Mouse (Mus musculus): ENCODE data around the gene Csnk1d. TPM values are rescaled to one million over a fixed set of nuclear protein-coding genes. Genes with fewer than 3 reads are reported as not detected.

Gene Csnk1d
- 135 and 138 TPM in 2 replicates for polyA plus RNA-seq (2015; fragmentation: Nextera tagmentation; extraction: Ambion mirVana)

DNA sequence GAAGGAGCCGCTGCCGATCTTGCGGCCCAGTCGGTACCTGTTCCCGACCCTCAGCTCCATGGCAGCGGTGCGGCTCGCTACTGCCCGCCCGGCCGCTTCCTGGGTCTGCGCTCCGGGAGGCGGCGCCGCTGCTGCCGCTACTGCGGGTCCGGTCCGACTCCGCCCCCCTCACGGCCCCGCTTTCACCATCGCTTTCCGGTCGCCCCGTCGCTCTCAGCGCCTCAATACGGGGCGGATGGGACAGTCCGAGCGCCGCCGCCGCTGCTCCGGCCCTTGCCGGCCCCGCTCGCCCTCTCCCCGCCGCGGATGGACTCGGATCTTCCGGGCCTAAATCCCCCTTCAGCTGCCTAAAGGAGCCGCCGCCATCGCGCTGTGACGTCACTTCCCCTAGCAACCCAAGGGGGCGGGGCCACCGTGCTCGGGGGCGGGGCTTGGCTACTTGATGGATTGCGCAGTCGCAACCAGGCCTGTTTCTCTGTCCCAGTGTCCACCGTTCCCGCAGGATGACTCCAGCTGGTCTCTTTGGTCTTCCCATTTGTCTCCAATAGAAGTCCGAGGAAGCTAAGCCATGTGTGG, at the start of gene Csnk1d:
Gene Csnk1d (minus strand): TSS at position 380 of the 576 bp plus-strand sequence.
- Histone ChIP-seq H3K9ac (peak within 1 kb of the TSS; percentile 100), H3K9me3 (no peaks in the 10 kb centered on the region), H3K4me3 (peak within 1 kb of the TSS; percentile 98), H3K36me3 (peaks cover 5% of the 10 kb centered on the region), H3K27ac (replicated peaks) (peak within 1 kb of the TSS; percentile 97), H3K27me3 (no peaks in the 10 kb centered on the region), H3K4me1 (replicated peaks) (peaks cover 61% of the 10 kb centered on the region), H3K4me2 (peak within 1 kb of the TSS; percentile 95)
- under 1% methylated on average over 58 of the region's 59 CpGs for WGBS
- ATAC-seq (ENCODE audit: low read depth), result peak; percentile 87

DNA sequence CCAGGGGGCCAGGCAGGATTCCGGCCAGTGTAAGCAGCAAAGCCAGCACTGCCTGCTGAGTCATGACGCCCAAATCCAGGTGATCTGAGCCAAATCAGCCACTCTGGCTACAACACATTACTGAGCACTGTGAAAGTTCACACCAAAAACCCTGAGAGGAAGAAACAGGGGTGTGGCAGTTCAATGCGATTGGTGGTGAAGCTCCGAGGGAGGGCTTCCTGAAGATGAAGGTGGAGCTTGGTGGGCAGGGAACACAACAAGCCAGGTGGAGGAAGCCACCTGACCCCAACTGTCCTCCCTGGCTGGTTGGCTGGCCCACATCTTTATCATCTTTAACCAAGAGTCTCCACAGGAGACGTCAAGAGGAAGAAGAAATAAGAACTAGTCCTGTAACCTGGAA, 48.2 kb upstream of the Csnk1d start, which contains the start of gene Cd7:
Gene Cd7 (minus strand): TSS at position 117 of the 400 bp plus-strand sequence.
- Histone ChIP-seq H3K9ac (no peak within 1 kb of the TSS), H3K36me3 (no peaks in the 10 kb centered on the region), H3K4me3 (no peak within 1 kb of the TSS), H3K9me3 (no peaks in the 10 kb centered on the region), H3K4me1 (replicated peaks) (no peaks in the 10 kb centered on the region), H3K4me2 (no peak within 1 kb of the TSS), H3K27ac (replicated peaks) (no peak within 1 kb of the TSS), H3K27me3 (no peaks in the 10 kb centered on the region)
- WGBS, result 78% methylated on average over 5 of the region's 5 CpGs
- no peak for ATAC-seq (ENCODE audit: low read depth)

DNA sequence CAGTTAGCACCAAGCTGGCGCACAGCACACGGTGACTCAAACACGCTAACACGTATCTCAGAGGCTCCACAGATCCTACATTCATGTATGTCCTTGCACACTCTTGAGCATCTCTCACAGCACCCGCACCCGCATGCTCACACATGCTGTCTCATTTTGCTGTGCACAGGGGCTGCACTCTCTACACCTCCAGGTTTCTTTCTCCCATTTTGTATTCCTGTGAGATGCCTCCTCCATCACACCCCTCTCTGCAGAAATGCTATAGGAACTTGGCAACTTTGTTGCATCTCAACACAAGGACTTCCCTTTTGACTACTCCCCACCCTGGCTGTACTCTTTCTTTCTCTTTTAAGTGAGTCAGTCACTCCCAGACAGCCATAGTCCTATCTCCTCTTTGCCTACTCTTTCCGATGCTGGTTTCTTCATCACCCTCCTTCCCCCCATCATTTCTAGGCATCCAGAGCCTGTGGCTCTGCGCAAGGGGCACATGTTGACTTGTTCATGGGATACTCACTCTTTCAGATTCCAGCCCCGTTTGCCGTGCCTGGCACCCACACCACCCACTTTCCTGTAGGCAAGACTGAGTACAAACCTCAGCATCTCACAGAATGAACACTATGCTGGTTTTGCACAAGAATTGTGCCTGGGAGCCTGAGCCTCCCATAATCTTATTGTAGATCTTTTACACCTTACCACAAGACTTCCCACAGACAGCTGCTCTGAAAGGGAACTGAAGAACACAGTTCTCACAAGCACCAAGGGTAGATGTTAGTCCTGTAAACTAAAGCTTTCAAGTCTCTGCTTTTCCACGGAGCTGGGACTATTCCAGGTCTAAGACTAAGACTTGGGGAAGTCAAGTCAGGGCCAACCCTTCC, 47.5 kb upstream of the Csnk1d start:
- H3K4me3 ChIP-seq, result no peak overlapping the region
- H3K36me3 ChIP-seq, result no peaks in the 10 kb centered on the region
- no peak overlapping the region for H3K9ac ChIP-seq
- H3K9me3 ChIP-seq, result no peaks in the 10 kb centered on the region
- H3K4me2 ChIP-seq, result no peak overlapping the region
- no peak for ATAC-seq (ENCODE audit: low read depth)
- 88% methylated on average over 11 of the region's 11 CpGs for WGBS
- H3K27me3 ChIP-seq, result no peaks in the 10 kb centered on the region
- H3K27ac ChIP-seq (replicated peaks), result no peak overlapping the region
- H3K4me1 ChIP-seq (replicated peaks), result no peaks in the 10 kb centered on the region

DNA sequence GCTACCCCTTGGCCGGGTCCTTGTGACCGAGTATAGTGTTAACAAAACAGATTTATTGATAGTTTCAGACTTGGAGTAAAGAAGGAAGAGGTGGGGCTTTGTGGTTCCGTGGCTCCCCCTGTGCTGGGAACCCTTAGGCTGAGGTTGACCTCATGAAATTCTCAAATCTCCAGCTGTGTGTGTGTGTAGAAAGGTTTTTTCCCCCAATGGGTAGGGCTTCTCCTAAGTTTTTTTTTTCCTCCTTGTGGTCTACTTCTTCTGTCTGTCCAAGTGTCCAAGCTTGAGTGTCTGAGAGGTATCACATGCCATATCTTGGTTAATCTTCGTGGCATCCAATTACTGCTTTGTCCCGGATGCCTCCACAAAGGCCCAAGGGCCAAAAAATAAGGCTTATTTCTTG, 42.0 kb upstream of the Csnk1d start:
- H3K27me3 ChIP-seq, result no peaks in the 10 kb centered on the region
- WGBS, result 87% methylated on average over 5 of the region's 5 CpGs

DNA sequence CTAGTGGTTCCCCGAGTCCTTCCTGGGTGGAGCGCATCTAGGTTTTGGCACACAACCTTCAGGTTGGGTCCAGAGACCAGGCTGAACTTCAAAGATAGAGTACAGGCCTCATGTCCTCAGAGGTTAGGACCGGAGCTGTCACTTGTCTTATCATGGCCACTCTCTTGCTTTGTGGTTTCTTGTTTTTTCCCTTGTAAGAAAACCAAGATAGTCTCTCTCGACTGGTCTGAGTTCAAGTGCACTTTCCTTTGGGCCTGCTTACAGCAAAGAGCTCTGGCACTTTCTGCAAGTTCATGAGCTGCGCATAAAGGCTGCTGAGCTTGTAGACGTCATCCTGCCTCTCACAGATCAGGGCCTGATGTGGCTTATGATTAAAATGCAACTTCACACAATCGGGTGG, 36.1 kb upstream of the Csnk1d start:
- Histone ChIP-seq H3K27me3 (no peaks in the 10 kb centered on the region), H3K4me1 (replicated peaks) (no peaks in the 10 kb centered on the region), H3K36me3 (no peaks in the 10 kb centered on the region), H3K27ac (replicated peaks) (no peak overlapping the region), H3K4me2 (no peak overlapping the region), H3K4me3 (no peak overlapping the region), H3K9ac (no peak overlapping the region), H3K9me3 (no peaks in the 10 kb centered on the region)
- 85% methylated on average over 7 of the region's 7 CpGs for WGBS
- no peak for ATAC-seq (ENCODE audit: low read depth)

More for the DNA sequence above, 42.0 kb upstream of the Csnk1d start:
- ATAC-seq (ENCODE audit: low read depth), result no peak
- H3K9ac ChIP-seq, result no peak overlapping the region
- H3K4me2 ChIP-seq, result no peak overlapping the region
- no peaks in the 10 kb centered on the region for H3K4me1 ChIP-seq (replicated peaks)
- no peak overlapping the region for H3K27ac ChIP-seq (replicated peaks)
- no peaks in the 10 kb centered on the region for H3K36me3 ChIP-seq
- no peak overlapping the region for H3K4me3 ChIP-seq
- H3K9me3 ChIP-seq, result no peaks in the 10 kb centered on the region

DNA sequence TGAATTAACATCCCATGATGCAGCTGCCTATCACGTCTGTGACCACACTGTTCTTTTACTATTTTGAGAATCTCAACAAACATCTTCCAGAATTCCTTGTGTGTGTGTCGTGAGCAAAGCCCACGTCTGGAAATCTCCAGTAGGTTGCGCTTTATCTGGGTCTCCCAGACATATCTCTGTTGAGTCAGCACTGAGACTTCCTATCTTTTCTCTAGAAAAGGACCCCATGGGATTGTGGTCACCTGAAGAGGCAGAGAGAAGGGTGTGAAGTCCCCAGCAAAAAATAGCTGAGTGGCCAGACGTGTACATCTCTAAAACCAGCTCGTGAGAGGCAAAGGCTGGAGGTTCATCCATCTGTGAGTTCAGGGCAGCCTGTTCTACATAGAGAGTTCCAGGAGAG, 33.0 kb upstream of the Csnk1d start:
- Histone ChIP-seq H3K36me3 (no peaks in the 10 kb centered on the region), H3K9me3 (no peaks in the 10 kb centered on the region), H3K4me1 (replicated peaks) (no peaks in the 10 kb centered on the region), H3K4me2 (no peak overlapping the region), H3K27me3 (no peaks in the 10 kb centered on the region), H3K27ac (replicated peaks) (no peak overlapping the region), H3K4me3 (no peak overlapping the region), H3K9ac (no peak overlapping the region)
- 67% methylated on average over 6 of the region's 6 CpGs for WGBS
- no peak for ATAC-seq (ENCODE audit: low read depth)

DNA sequence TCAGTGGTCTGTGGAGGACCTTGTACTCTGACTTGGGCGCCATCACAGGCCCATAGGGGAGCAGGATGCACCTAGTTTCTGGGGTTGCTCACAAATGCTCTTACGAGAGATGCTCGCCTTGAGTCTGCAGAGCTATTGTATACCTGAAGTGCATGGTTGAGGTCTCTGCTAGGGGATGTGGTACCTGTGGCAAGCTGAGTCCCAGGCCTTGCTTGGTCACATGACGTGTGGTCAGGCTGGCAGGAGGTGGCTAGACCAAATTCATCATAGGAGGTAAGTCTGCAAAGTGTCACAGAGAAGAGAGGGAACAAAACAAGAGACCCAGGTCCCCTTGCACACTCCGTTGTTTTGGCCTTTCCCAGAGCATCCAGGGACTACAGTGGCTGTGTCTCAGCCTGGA, 28.4 kb upstream of the Csnk1d start:
- 84% methylated on average over 5 of the region's 5 CpGs for WGBS
- Histone ChIP-seq H3K4me2 (no peak overlapping the region), H3K36me3 (no peaks in the 10 kb centered on the region), H3K27me3 (no peaks in the 10 kb centered on the region), H3K27ac (replicated peaks) (no peak overlapping the region), H3K4me1 (replicated peaks) (no peaks in the 10 kb centered on the region), H3K9me3 (no peaks in the 10 kb centered on the region), H3K9ac (no peak overlapping the region), H3K4me3 (no peak overlapping the region)
- ATAC-seq (ENCODE audit: low read depth), result no peak

DNA sequence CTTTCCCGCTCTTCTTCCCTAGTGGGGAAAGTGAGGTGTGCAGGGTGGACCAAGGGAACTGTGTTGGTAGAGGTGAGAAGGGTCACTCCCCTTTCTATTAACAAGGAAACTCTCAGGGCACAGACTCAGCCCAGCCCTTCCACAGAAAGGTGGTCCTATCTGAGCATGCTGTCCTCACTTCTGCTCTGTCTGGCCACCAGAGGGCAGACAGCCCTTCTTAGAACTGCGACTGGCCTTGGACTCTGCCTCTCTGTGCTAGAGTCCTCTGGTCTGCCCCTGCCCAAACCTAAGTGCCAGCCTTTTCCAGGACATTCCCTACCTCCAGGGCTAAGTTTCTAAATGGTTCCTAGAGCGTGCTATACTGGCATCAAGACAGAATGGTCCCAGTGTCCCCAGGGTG, 26.6 kb upstream of the Csnk1d start:
- Histone ChIP-seq H3K9ac (no peak overlapping the region), H3K27ac (replicated peaks) (no peak overlapping the region), H3K9me3 (no peaks in the 10 kb centered on the region), H3K27me3 (no peaks in the 10 kb centered on the region), H3K4me2 (no peak overlapping the region), H3K4me3 (no peak overlapping the region), H3K4me1 (replicated peaks) (no peaks in the 10 kb centered on the region), H3K36me3 (no peaks in the 10 kb centered on the region)
- peak; percentile 65; the same call in 1 of the 2 replicates for ATAC-seq (ENCODE audit: low read depth)
- 44% methylated on average over 3 of the region's 3 CpGs for WGBS

DNA sequence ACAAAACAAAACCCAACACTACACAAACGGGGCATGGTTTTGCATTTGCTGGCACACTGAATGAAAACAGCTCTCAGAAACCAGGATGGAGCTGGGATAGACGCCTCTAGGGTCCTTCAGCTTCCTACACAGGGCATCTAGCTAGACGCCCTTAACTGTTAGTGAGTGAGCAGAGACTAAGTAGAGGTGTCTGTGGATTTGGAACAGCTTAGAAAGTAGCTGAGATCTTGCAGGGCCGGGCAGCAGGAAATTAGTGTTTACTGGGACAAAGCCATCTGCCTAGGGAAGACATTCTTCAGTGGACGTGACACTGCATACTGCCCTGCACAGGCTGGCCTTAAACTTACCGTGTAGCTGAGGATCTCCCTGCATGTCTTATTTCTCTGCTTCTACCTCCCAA, 24.3 kb upstream of the Csnk1d start:
- no peak overlapping the region for H3K9ac ChIP-seq
- H3K4me2 ChIP-seq, result no peak overlapping the region
- no peaks in the 10 kb centered on the region for H3K36me3 ChIP-seq
- H3K9me3 ChIP-seq, result no peaks in the 10 kb centered on the region
- H3K27ac ChIP-seq (replicated peaks), result no peak overlapping the region
- WGBS, result 68% methylated on average over 6 of the region's 6 CpGs
- no peaks in the 10 kb centered on the region for H3K4me1 ChIP-seq (replicated peaks)
- ATAC-seq (ENCODE audit: low read depth), result no peak
- no peak overlapping the region for H3K4me3 ChIP-seq
- no peaks in the 10 kb centered on the region for H3K27me3 ChIP-seq

DNA sequence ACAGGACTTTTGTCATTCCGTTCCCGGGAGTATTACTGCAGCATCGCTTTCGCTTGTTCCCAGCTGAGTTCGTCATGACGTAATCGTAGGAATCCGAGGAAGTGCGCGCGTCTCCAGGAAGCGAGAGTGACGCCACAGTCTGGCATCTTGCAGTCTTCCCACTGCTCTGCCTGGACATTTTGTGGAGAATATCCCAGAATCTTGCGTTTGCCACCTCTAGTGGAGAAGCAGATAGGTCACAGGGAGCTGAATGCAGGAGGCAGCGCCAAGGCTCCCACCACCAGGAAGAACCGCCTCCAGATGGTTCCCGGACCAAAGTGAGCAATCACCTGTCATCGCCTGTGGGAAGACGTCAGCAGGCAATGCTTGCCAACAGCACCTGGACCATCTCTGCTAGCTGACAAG, 23.8 kb upstream of the Csnk1d start:
- no peak for ATAC-seq (ENCODE audit: low read depth)
- Histone ChIP-seq H3K9me3 (no peaks in the 10 kb centered on the region), H3K4me2 (peak overlapping the region; percentile 39), H3K27me3 (no peaks in the 10 kb centered on the region), H3K27ac (replicated peaks) (no peak overlapping the region), H3K4me3 (peak overlapping the region; percentile 11; the same call in 1 of the 2 replicates), H3K4me1 (replicated peaks) (no peaks in the 10 kb centered on the region), H3K36me3 (no peaks in the 10 kb centered on the region), H3K9ac (no peak overlapping the region)
- WGBS, result 61% methylated on average over 19 of the region's 19 CpGs

DNA sequence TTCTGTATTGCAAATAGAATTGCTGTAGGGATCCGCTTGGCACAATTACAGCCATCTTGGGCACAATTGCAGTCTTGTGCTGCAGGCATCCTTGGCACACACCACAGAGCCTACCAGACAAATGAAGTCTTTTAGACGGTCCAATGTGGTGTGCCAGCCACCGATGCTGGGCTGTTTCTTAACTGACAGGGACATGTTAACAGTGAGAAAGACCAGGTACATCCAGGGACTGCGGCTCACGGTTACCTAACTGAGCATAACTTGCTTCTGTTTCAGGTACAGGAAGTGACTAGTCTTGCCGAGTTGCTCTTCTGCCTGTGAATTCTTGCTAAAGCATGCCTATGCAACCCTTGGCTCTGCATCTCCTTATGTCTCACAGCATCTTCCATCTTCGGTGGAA, 22.5 kb upstream of the Csnk1d start:
- H3K4me1 ChIP-seq (replicated peaks), result no peaks in the 10 kb centered on the region
- H3K9me3 ChIP-seq, result no peaks in the 10 kb centered on the region
- no peaks in the 10 kb centered on the region for H3K27me3 ChIP-seq
- H3K4me2 ChIP-seq, result no peak overlapping the region
- H3K27ac ChIP-seq (replicated peaks), result no peak overlapping the region
- no peaks in the 10 kb centered on the region for H3K36me3 ChIP-seq
- no peak overlapping the region for H3K4me3 ChIP-seq
- ATAC-seq (ENCODE audit: low read depth), result no peak
- WGBS, result 86% methylated on average over 7 of the region's 7 CpGs
- no peak overlapping the region for H3K9ac ChIP-seq

DNA sequence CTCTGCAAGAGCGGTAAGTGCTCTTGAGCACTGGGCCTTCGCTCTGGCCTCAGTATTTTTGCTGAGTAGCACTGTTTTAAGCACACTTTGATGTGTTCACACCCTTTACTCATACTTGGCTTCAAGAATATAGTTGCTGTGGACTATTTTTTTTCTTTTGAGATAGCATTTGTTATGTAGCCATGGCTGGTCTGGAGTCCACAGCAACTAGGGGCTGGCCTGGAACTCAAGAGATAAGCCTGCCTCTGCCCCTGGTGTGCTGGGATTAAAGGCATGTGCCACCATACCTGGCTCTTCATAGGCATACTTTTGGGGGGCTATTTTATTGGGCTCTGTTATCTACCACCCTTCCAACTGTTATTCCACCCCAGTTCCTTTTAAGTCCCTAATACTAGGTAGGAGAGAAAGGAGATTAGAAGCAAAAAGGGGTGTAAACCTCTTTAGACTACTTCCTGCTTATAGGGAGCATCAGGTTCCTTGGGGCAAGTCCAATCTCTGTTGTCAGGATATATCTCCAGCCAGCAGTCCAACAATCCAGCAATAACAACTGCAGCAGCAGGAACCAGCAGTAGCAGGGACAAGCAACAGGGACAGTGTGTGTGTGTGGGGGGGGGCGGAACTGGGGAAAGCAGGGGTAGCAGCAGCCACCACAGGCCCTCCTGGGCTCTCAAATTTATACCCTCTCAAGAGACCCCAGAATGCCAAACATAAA, 19.1 kb upstream of the Csnk1d start:
- WGBS, result 93% methylated on average over 3 of the region's 3 CpGs
- no peak for ATAC-seq (ENCODE audit: low read depth)
- H3K36me3 ChIP-seq, result no peaks in the 10 kb centered on the region

More for the DNA sequence above, 19.1 kb upstream of the Csnk1d start:
- H3K4me3 ChIP-seq, result no peak overlapping the region
- H3K27me3 ChIP-seq, result no peaks in the 10 kb centered on the region
- H3K9ac ChIP-seq, result no peak overlapping the region
- no peaks in the 10 kb centered on the region for H3K4me1 ChIP-seq (replicated peaks)
- no peak overlapping the region for H3K27ac ChIP-seq (replicated peaks)
- no peaks in the 10 kb centered on the region for H3K9me3 ChIP-seq
- H3K4me2 ChIP-seq, result no peak overlapping the region

Data from neural tube, embryonic 13.5 days (tissue).